Mouse (Mus musculus): ENCODE results near the gene Tat. TPM values are rescaled to one million over a fixed set of nuclear protein-coding genes. Genes with fewer than 3 reads are reported as not detected.

Gene Tat
- polyA plus RNA-seq, 1 experiment from 2014 or later: not detected

GRCm38 (mm10) chr8:109972901-109973300 is 17.3 kb upstream of the Tat start:
- Histone ChIP-seq H3K27ac (no peak overlapping the region), H3K4me1 (replicated peaks; ENCODE audit: insufficient read depth, low read length) (no peaks in the 10 kb centered on the region), H3K27me3 (ENCODE audit: insufficient read depth, low read length) (peaks cover 7% of the 10 kb centered on the region; the same call in 1 of the 2 replicates), H3K36me3 (ENCODE audit: insufficient read depth, low read length) (no peaks in the 10 kb centered on the region), H3K4me2 (ENCODE audit: low read length) (no peak overlapping the region), H3K4me3 (replicated peaks; ENCODE audit: low read depth, low read length) (no peak overlapping the region), H3K9ac (ENCODE audit: low read depth, low read length) (no peak overlapping the region), H3K9me3 (replicated peaks; ENCODE audit: low read length) (peaks cover 4% of the 10 kb centered on the region; the same call in 1 of the 2 replicates)
- DNase-seq (ENCODE audit: low spot score) (no peak), ATAC-seq (replicated peaks; ENCODE audit: low FRiP score, low read depth) (no peak)
- no peak for TF ChIP-seq CTCF (IDR thresholded peaks at IDR 0.05; ENCODE audit: low read depth)
- WGBS: 82% methylated on average over 4 of the region's 4 CpGs

GRCm38 (mm10) chr8:109979339-109979738 is 10.9 kb upstream of the Tat start:
- H3K4me1 ChIP-seq (replicated peaks; ENCODE audit: insufficient read depth, low read length): no peaks in the 10 kb centered on the region
- no peak overlapping the region for H3K27ac ChIP-seq
- TF ChIP-seq CTCF (IDR thresholded peaks at IDR 0.05; ENCODE audit: low read depth): no peak
- H3K9me3 ChIP-seq (replicated peaks; ENCODE audit: low read length): peaks cover 4% of the 10 kb centered on the region; the same call in 1 of the 2 replicates
- H3K4me3 ChIP-seq (replicated peaks; ENCODE audit: low read depth, low read length): no peak overlapping the region
- no peaks in the 10 kb centered on the region for H3K36me3 ChIP-seq (ENCODE audit: insufficient read depth, low read length)
- WGBS: 77% methylated on average over 6 of the region's 6 CpGs
- no peak overlapping the region for H3K9ac ChIP-seq (ENCODE audit: low read depth, low read length)
- no peak overlapping the region for H3K4me2 ChIP-seq (ENCODE audit: low read length)
- DNase-seq (ENCODE audit: low spot score): no peak
- no peaks in the 10 kb centered on the region for H3K27me3 ChIP-seq (ENCODE audit: insufficient read depth, low read length)
- no peak for ATAC-seq (replicated peaks; ENCODE audit: low FRiP score, low read depth)

GRCm38 (mm10) chr8:109982386-109983105 is 7.7 kb upstream of the Tat start:
- Histone ChIP-seq H3K9ac (ENCODE audit: low read depth, low read length) (no peak overlapping the region), H3K27me3 (ENCODE audit: insufficient read depth, low read length) (no peaks in the 10 kb centered on the region), H3K9me3 (replicated peaks; ENCODE audit: low read length) (no peaks in the 10 kb centered on the region), H3K4me1 (replicated peaks; ENCODE audit: insufficient read depth, low read length) (no peaks in the 10 kb centered on the region), H3K36me3 (ENCODE audit: insufficient read depth, low read length) (no peaks in the 10 kb centered on the region), H3K4me2 (ENCODE audit: low read length) (no peak overlapping the region), H3K4me3 (replicated peaks; ENCODE audit: low read depth, low read length) (no peak overlapping the region), H3K27ac (no peak overlapping the region)
- ATAC-seq (replicated peaks; ENCODE audit: low FRiP score, low read depth) (no peak), DNase-seq (ENCODE audit: low spot score) (no peak)
- no peak for TF ChIP-seq CTCF (IDR thresholded peaks at IDR 0.05; ENCODE audit: low read depth)
- WGBS: 84% methylated on average over 15 of the region's 15 CpGs

GRCm38 (mm10) chr8:109983944-109984343 is 6.3 kb upstream of the Tat start:
- Histone ChIP-seq H3K4me1 (replicated peaks; ENCODE audit: insufficient read depth, low read length) (no peaks in the 10 kb centered on the region), H3K4me3 (replicated peaks; ENCODE audit: low read depth, low read length) (no peak overlapping the region), H3K9me3 (replicated peaks; ENCODE audit: low read length) (no peaks in the 10 kb centered on the region), H3K27ac (no peak overlapping the region), H3K9ac (ENCODE audit: low read depth, low read length) (no peak overlapping the region), H3K36me3 (ENCODE audit: insufficient read depth, low read length) (no peaks in the 10 kb centered on the region), H3K4me2 (ENCODE audit: low read length) (no peak overlapping the region), H3K27me3 (ENCODE audit: insufficient read depth, low read length) (no peaks in the 10 kb centered on the region)
- no peak for TF ChIP-seq CTCF (IDR thresholded peaks at IDR 0.05; ENCODE audit: low read depth)
- DNase-seq (ENCODE audit: low spot score) (no peak), ATAC-seq (replicated peaks; ENCODE audit: low FRiP score, low read depth) (no peak)
- 38% methylated on average over 5 of the region's 5 CpGs for WGBS

- no peak for TF ChIP-seq CTCF (IDR thresholded peaks at IDR 0.05; ENCODE audit: low read depth)
- no peak for ATAC-seq (replicated peaks; ENCODE audit: low FRiP score, low read depth)
Measured at GRCm38 (mm10) chr8:109986384-109986783, 3.9 kb upstream of the Tat start.

GRCm38 (mm10) chr8:109987776-109988175 is 2.5 kb upstream of the Tat start:
- Histone ChIP-seq H3K4me2 (ENCODE audit: low read length) (no peak overlapping the region), H3K9ac (ENCODE audit: low read depth, low read length) (no peak overlapping the region), H3K4me1 (replicated peaks; ENCODE audit: insufficient read depth, low read length) (no peaks in the 10 kb centered on the region), H3K9me3 (replicated peaks; ENCODE audit: low read length) (no peaks in the 10 kb centered on the region), H3K27me3 (ENCODE audit: insufficient read depth, low read length) (no peaks in the 10 kb centered on the region), H3K4me3 (replicated peaks; ENCODE audit: low read depth, low read length) (no peak overlapping the region), H3K36me3 (ENCODE audit: insufficient read depth, low read length) (no peaks in the 10 kb centered on the region), H3K27ac (no peak overlapping the region)
- no peak for DNase-seq (ENCODE audit: low spot score)
- 82% methylated on average over 7 of the region's 7 CpGs for WGBS
- no peak for TF ChIP-seq CTCF (IDR thresholded peaks at IDR 0.05; ENCODE audit: low read depth)
- ATAC-seq (replicated peaks; ENCODE audit: low FRiP score, low read depth): no peak

More at GRCm38 (mm10) chr8:109986384-109986783, 3.9 kb upstream of the Tat start:
- DNase-seq (ENCODE audit: low spot score): no peak
- Histone ChIP-seq H3K9ac (ENCODE audit: low read depth, low read length) (no peak overlapping the region), H3K4me3 (replicated peaks; ENCODE audit: low read depth, low read length) (no peak overlapping the region), H3K27ac (no peak overlapping the region), H3K9me3 (replicated peaks; ENCODE audit: low read length) (no peaks in the 10 kb centered on the region), H3K36me3 (ENCODE audit: insufficient read depth, low read length) (no peaks in the 10 kb centered on the region), H3K4me1 (replicated peaks; ENCODE audit: insufficient read depth, low read length) (no peaks in the 10 kb centered on the region), H3K27me3 (ENCODE audit: insufficient read depth, low read length) (no peaks in the 10 kb centered on the region), H3K4me2 (ENCODE audit: low read length) (no peak overlapping the region)
- 50% methylated on average over 7 of the region's 7 CpGs for WGBS

All from kidney, postnatal 0 days (tissue).